Mouse (Mus musculus): Measurements from ENCODE around the gene Prkce.

Prkce gene

GRCm38 (mm10) chr17:86494494-86494893, 326.9 kb downstream of the Prkce start:
- no peak for DNase-seq

- no peak for DNase-seq
These were observed 327.3 kb downstream of the Prkce start for GRCm38 (mm10) chr17:86494895-86495294.

- peak; percentile 40 to 49 for DNase-seq
These were observed 328.7 kb downstream of the Prkce start for GRCm38 (mm10) chr17:86496123-86496771.

- no peak for DNase-seq
These were observed 329.7 kb downstream of the Prkce start for GRCm38 (mm10) chr17:86497302-86497701.

GRCm38 (mm10) chr17:86499359-86500045, 331.9 kb downstream of the Prkce start:
- peak; percentile 52 to 62 for DNase-seq

- DNase-seq: no peak
These were observed 333.8 kb downstream of the Prkce start for GRCm38 (mm10) chr17:86501393-86501792.

GRCm38 (mm10) chr17:86503208-86503897, 335.8 kb downstream of the Prkce start:
- no peak for DNase-seq

- no peak for DNase-seq
These were observed 337.6 kb downstream of the Prkce start, which contains the start of gene Gm10309 for GRCm38 (mm10) chr17:86505183-86505631. Gene Gm10309 (minus strand): TSS chr17:86505232.

- DNase-seq: no peak
These were observed 339.3 kb downstream of the Prkce start for GRCm38 (mm10) chr17:86506881-86507280.

- peak; percentile 52 to 56 for DNase-seq
These were observed 340.0 kb downstream of the Prkce start for GRCm38 (mm10) chr17:86507342-86508211.

- no peak for DNase-seq
These were observed 340.6 kb downstream of the Prkce start for GRCm38 (mm10) chr17:86508212-86508490.

- no peak for DNase-seq
These were observed 342.3 kb downstream of the Prkce start for GRCm38 (mm10) chr17:86509871-86510270.

GRCm38 (mm10) chr17:86514974-86515620, 347.5 kb downstream of the Prkce start:
- DNase-seq: no peak

- DNase-seq: no peak
These were observed 349.0 kb downstream of the Prkce start for GRCm38 (mm10) chr17:86516630-86517029.

GRCm38 (mm10) chr17:86518604-86519003, 351.0 kb downstream of the Prkce start:
- DNase-seq: no peak

- DNase-seq: no peak
These were observed 353.7 kb downstream of the Prkce start for GRCm38 (mm10) chr17:86521252-86521651.

GRCm38 (mm10) chr17:86522649-86523048, 355.1 kb downstream of the Prkce start:
- DNase-seq: peak; percentile 45

- no peak for DNase-seq
These were observed 355.8 kb downstream of the Prkce start for GRCm38 (mm10) chr17:86523374-86523773.

GRCm38 (mm10) chr17:86523843-86524242, 356.3 kb downstream of the Prkce start:
- no peak for DNase-seq

GRCm38 (mm10) chr17:86525075-86525474, 357.5 kb downstream of the Prkce start:
- no peak for DNase-seq

GRCm38 (mm10) chr17:86526016-86526415, 358.4 kb downstream of the Prkce start:
- DNase-seq: no peak

GRCm38 (mm10) chr17:86527298-86527697, 359.7 kb downstream of the Prkce start:
- DNase-seq: no peak

Measured in kidney, adult 8-10 months (tissue).